Mouse (Mus musculus) activated CD4-positive, CD25-positive, alpha-beta regulatory T cell, adult 9 weeks (primary cell): ENCODE measurements around the gene Stpg1. TPM values are rescaled to one million over a fixed set of nuclear protein-coding genes. Genes with fewer than 3 reads are reported as not detected.

Experiments used
- polyA plus RNA-seq: library from polyadenylated mRNA; unstranded; fragments of 100-300 nt; shearing (Covaris generic); gene quantifications from one replicate; pipeline ENCODE4 v1.2.1, GENCODE M21; 2017

Stpg1 gene
- polyA plus RNA-seq, result not detected

GRCm38 (mm10) chr4:135494521-135495396, at the start of gene Stpg1, which contains the start of gene Nipal3:
Gene Stpg1, plus strand, starts transcription at chr4:135494790.
Gene Nipal3, minus strand, starts transcription at chr4:135495038.

GRCm38 (mm10) chr4:135573251-135573808, 78.7 kb downstream of the Stpg1 start, which contains the start of gene Grhl3:
Gene Grhl3, minus strand, starts transcription at chr4:135573630.

Other genes with a start within 250 kb of the Stpg1 start
- 11.7 TPM for gene Clic4, start 222.0 kb upstream of the Stpg1 start, polyA plus RNA-seq
- gene Srrm1, start 141.5 kb upstream of the Stpg1 start, polyA plus RNA-seq, result 188 TPM
- 39.9 TPM for gene Ncmap, start 96.6 kb upstream of the Stpg1 start, polyA plus RNA-seq
- gene Rcan3, start 60.9 kb upstream of the Stpg1 start, polyA plus RNA-seq, result 17.6 TPM
- gene Nipal3, start 248 bp downstream of the Stpg1 start, polyA plus RNA-seq, result 17.0 TPM
- not detected for gene Grhl3, start 78.8 kb downstream of the Stpg1 start, polyA plus RNA-seq
- not detected for gene Ifnlr1, start 191.5 kb downstream of the Stpg1 start, polyA plus RNA-seq
- gene Il22ra1, start 233.4 kb downstream of the Stpg1 start, polyA plus RNA-seq, result not detected